Mouse (Mus musculus) midbrain, embryonic 15.5 days (tissue): ENCODE measurements around the gene Zfp677. TPM values are rescaled to one million over a fixed set of nuclear protein-coding genes. Genes with fewer than 3 reads are reported as not detected.
"Not testable (repeated sequence)": the region's sequence is repeated elsewhere in the genome, so short reads cannot be mapped to it uniquely, and the experiment has no call there.

Source experiments
- ATAC-seq: fragments of 200-750 bp; cut with Nextera tagmentation; replicated peaks from 2 replicates; pipeline ENCODE4 v1.8.0; 2017; ENCODE audit warnings: moderate TSS enrichment
- H3K27ac ChIP-seq: fragments of 300-500 bp; sonication (generic); 2 replicates; pipeline ENCODE4 v1.5.1; 2015; ENCODE audit warnings: mild to moderate bottlenecking, inconsistent platforms
- H3K27me3 ChIP-seq: fragments of 300-500 bp; sonication (generic); replicated peaks from 2 replicates; pipeline ENCODE4 v1.6.1; 2015; ENCODE audit warnings: inconsistent platforms
- H3K36me3 ChIP-seq: fragments of 300-500 bp; sonication (generic); replicated peaks from 2 replicates; pipeline ENCODE4 v1.6.1; 2015; ENCODE audit warnings: inconsistent platforms
- H3K4me1 ChIP-seq: fragments of 300-500 bp; sonication (generic); 2 replicates; pipeline ENCODE4 v1.6.1; 2015; ENCODE audit warnings: inconsistent platforms
- H3K4me2 ChIP-seq: fragments of 300-500 bp; sonication (generic); 2 replicates; pipeline ENCODE4 v1.6.1; 2015; ENCODE audit warnings: inconsistent platforms, mild to moderate bottlenecking, moderate library complexity
- H3K4me3 ChIP-seq: fragments of 300-500 bp; sonication (generic); 2 replicates; pipeline ENCODE4 v1.5.1; 2015; ENCODE audit warnings: mild to moderate bottlenecking, inconsistent platforms
- H3K9ac ChIP-seq: fragments of 300-500 bp; sonication (generic); 2 replicates; pipeline ENCODE4 v1.6.1; 2015; ENCODE audit warnings: mild to moderate bottlenecking, inconsistent platforms
- H3K9me3 ChIP-seq: fragments of 300-500 bp; sonication (generic); 2 replicates; pipeline ENCODE4 v1.6.1; 2016; ENCODE audit warnings: inconsistent platforms
- WGBS: fragments of 180-500 bp; shearing (Covaris S2); methylation state at CpG from one replicate; pipeline ENCODE4 v1.1.7; 2015; ENCODE audit warnings: mixed read lengths; 5-methylcytosine and 5-hydroxymethylcytosine counted together
- polyA plus RNA-seq: library from polyadenylated mRNA; unstranded; fragments of >200 nt; fragmentation: Nextera tagmentation; extraction: Ambion mirVana; gene quantifications from 2 replicates; pipeline ENCODE4 v1.2.1, GENCODE M21; 2015

Gene Zfp677
- 5.0 and 6.0 TPM in 2 replicates for polyA plus RNA-seq

DNA sequence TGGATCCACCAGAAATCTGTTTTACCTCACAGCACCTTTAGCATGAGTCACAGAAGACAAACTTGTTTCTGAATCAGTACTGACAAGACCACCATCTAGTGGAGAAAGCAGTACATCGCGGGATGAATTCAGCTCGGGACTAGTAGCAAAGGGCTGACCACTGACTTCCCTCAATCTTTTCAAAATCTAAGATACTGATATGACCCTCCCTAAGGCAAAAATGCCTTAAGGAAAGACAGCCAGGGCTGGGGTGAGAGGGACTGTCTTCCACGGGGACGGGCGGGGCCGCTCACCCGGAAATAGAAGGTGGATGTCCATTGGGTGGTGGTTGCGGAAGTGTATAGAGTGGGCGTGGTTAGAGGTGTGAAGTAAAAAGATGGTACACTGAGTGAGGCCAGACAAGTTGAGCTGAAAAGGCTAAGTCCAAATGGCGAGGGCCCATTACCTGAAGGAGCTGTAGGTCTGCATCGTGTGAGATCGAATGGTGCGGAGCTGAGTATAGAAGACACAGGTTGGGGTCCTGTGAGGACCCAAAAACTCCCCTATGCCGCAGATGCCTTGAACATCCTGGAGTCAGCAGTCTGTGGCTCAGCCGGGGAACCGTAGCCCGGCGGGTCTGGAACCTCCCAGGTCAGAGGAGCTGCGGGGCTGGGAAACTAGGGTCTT is at the start of gene Zfp677:
Zfp677 (plus strand) TSS at position 358 of the 666 bp plus-strand sequence.
- peak within 1 kb of the TSS; percentile 56 for H3K4me3 ChIP-seq
- H3K27ac ChIP-seq = peak within 1 kb of the TSS; percentile 69
- no peaks in the 10 kb centered on the region for H3K36me3 ChIP-seq
- H3K4me1 ChIP-seq = no peaks in the 10 kb centered on the region
- no peaks in the 10 kb centered on the region for H3K27me3 ChIP-seq
- 6% methylated on average over 20 of the region's 20 CpGs for WGBS
- ATAC-seq = peak; percentile 99
- H3K4me2 ChIP-seq = peak within 1 kb of the TSS; percentile 60
- H3K9ac ChIP-seq = peak within 1 kb of the TSS; percentile 59
- no peaks in the 10 kb centered on the region for H3K9me3 ChIP-seq

DNA sequence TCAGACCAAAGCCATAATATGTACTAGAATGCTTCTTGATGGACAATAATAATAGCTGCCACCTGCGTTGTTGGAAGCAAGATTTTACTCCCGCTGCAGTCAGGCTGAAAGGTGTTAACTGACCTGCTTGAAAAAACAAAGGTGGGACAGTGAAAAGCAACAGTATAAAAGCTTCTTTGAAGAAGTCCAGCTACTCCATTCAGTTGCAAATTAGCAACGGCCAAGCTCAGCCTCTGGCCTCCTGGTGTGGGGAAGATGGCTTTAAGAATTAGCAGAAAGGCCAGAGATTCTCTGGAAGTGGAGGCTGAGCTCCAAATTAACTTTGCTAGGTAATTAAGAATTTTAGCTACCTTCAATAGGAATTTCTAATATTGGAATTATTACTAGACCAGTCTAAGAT is 15.5 kb upstream of the Zfp677 start:
- H3K9ac ChIP-seq, H3K27ac ChIP-seq, H3K9me3 ChIP-seq, H3K4me2 ChIP-seq, H3K36me3 ChIP-seq, ATAC-seq, H3K27me3 ChIP-seq, H3K4me1 ChIP-seq, H3K4me3 ChIP-seq: not testable (repeated sequence)
- WGBS = 8% methylated on average over 3 of the region's 3 CpGs

DNA sequence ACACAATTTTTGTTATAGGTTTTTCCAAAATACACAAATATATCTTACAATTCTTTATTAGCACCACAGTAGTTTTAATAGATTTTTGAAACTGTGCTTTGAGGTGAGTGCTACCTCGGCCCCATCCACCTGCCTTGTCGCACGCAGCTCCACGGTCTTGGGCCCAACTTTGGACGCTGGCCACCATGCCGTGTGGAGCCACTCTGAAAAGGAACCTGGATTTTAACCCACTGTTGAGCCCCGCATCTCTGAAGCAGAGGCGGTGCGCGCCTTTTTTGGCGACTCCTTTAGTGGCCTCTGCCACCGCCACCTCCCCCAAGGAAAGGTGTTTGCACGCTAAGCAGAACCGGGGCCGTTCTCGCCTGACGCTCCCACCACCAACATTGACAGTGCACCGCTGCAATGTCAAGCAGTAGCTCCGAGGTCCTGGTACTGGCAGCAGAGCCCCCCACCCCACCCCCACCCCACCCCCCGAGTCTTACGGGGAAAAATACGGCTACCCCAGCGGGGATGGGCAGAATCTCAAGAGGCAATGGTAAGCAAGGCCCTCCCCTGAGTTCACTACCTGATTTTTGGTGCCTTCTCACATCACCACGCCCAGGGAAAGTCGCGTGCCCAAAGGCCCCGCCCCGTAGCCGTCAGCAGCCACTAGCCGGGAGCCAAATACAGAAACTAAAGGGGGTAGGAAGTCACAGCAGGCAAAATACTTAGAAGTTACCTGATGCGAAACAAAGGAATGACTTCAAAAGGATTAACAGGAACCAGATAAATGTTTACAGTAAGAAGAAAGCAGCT is 13.4 kb upstream of the Zfp677 start:
- H3K4me3 ChIP-seq = peak overlapping the region; percentile 37
- peak overlapping the region; percentile 32; the same call in 1 of the 2 replicates for H3K9ac ChIP-seq
- H3K4me1 ChIP-seq = 0 out of 2 replicates have a peak, but pooled peaks cover 2% of the 10 kb centered on the region
- H3K9me3 ChIP-seq = no peaks in the 10 kb centered on the region
- peak overlapping the region; percentile 64 for H3K4me2 ChIP-seq
- H3K36me3 ChIP-seq = no peaks in the 10 kb centered on the region
- WGBS = 10% methylated on average over 31 of the region's 31 CpGs
- H3K27me3 ChIP-seq = no peaks in the 10 kb centered on the region
- ATAC-seq = peak; percentile 70; the same call in 1 of the 2 replicates
- no peak overlapping the region for H3K27ac ChIP-seq

DNA sequence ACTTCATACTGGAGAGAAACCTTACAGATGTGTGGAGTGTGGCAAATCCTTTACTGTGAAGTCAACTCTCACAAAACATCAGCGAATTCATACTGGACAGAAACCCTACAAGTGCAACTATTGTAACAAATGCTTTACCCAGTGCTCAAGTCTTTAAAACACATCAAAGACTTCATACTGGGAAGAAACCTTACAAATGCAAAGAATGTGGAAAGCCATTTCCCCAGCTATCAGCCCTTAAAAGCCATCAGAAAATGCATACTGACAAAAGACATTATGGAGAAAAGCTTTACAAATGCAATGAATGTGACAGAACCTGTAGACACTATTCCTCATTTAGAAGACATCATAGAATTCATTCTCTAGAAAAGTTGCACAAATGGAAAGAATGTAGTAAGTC is 8.2 kb upstream of the Zfp677 start:
- no peaks in the 10 kb centered on the region for H3K9me3 ChIP-seq
- no peaks in the 10 kb centered on the region for H3K4me1 ChIP-seq
- no peak overlapping the region for H3K4me2 ChIP-seq
- ATAC-seq = no peak
- no peaks in the 10 kb centered on the region for H3K27me3 ChIP-seq
- WGBS = 49% methylated on average over 1 of the region's 1 CpGs
- H3K9ac ChIP-seq = no peak overlapping the region
- H3K36me3 ChIP-seq = no peaks in the 10 kb centered on the region
- H3K4me3 ChIP-seq = no peak overlapping the region
- H3K27ac ChIP-seq = no peak overlapping the region

DNA sequence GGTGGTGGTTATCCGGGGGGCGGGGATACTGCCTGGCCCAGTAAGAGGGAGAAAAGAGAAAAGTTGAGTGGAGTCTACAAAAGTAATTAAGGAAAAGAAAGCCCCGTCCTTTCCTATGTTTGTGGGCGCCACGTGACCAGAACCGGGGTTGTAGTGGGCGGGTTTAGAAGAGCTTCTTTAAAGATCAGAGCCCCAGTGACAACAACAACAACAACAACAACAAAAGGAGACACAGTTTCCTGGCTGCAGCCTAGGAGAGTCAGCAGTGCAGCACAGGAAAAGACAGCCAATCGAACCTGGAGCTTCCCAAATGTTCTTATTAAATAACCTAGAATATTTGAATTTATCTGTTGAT is 486 bp downstream of the Zfp677 start:
- no peaks in the 10 kb centered on the region for H3K9me3 ChIP-seq
- ATAC-seq = no peak; the same call in none of the 2 replicates
- no peaks in the 10 kb centered on the region for H3K27me3 ChIP-seq
- H3K4me2 ChIP-seq = peak overlapping the region; percentile 60
- H3K9ac ChIP-seq = peak overlapping the region; percentile 59
- H3K4me1 ChIP-seq = no peaks in the 10 kb centered on the region
- whole genome bisulfite sequencing = 21% methylated on average over 8 of the region's 8 CpGs
- peak overlapping the region; percentile 69; the same call in 1 of the 2 replicates for H3K27ac ChIP-seq
- peak overlapping the region; percentile 56 for H3K4me3 ChIP-seq
- no peaks in the 10 kb centered on the region for H3K36me3 ChIP-seq

DNA sequence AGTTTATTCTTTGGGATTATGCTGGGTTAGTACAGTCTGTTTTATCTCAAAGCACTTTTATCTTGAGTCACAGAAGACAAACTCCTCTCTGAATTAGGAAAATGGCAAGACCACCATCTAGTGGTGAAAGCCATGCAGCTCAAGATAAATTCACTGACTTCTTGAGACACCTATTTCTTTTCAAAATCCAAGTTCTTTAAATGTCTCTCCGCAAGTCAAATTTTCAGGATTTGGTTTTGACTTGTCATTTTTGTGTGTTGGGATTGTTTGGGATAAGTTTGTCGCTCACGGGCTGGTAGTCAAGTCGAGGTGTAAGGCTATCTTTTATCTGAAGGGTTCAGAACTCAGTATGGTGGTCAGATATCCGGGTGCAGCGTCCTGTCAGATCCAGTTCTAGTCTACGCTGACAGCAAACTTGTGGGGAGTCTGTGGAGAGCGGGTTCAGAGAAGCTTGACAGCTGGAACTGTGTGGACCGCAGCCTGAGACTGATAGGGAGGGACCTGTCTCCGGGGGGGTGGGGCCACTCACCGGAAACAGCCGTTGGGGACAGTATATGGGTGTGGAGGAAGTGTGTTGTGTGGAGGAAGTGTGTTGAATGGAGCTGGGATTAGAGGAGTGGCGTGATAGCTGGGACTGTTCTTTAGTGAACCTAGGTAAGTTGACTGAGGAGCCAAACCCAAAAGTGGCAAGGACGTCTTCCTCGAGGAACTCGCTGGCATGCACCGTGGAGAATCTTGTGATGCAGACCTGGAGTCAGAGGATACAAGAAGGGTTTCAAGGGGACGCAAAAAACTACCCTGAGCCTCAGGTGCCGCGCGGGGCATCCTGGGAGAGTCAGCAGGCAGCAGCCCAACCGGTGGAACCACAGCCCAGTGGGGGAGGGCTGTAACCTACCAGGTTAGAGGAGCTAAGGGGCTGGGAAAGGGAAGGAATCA is 39.4 kb downstream of the Zfp677 start, which contains the start of gene Zfp54:
Zfp54 (plus strand) TSS at position 564 of the 936 bp plus-strand sequence.
- H3K4me3 ChIP-seq = peak within 1 kb of the TSS; percentile 47
- no peaks in the 10 kb centered on the region for H3K9me3 ChIP-seq
- peak within 1 kb of the TSS; percentile 82 for H3K4me2 ChIP-seq
- H3K9ac ChIP-seq = peak within 1 kb of the TSS; percentile 39
- H3K4me1 ChIP-seq = peaks cover 7% of the 10 kb centered on the region; the same call in 1 of the 2 replicates
- H3K36me3 ChIP-seq = no peaks in the 10 kb centered on the region
- WGBS = 1% methylated on average over 22 of the region's 22 CpGs
- ATAC-seq = peak; percentile 99
- peak within 1 kb of the TSS; percentile 65 for H3K27ac ChIP-seq
- no peaks in the 10 kb centered on the region for H3K27me3 ChIP-seq

DNA sequence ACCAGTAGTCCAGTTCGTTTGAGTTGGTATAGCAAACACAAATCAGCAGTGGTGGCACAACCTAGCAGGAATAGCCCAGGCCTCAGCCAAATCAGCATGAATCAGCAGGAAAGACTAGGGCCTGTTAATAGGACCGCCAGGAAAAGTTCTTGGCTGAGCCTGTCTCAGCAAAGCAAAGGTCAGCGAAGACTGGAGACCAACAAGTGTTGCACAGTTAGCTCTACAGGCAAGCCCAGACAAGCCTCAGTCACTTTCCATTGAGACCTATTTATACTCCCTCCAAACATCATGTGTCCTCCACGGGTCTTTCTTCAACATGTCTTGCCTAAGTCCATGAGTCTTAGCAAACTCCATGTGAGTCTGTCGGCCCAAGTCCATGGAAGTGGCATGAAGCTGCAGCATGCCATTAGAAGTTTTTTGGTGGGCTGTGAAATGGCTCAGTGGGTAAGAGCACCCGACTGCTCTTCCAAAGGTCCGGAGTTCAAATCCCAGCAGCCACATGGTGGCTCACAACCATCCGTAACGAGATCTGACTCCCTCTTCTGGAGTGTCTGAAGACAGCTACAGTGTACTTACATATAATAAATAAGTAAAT is 55.4 kb downstream of the Zfp677 start:
- not testable (repeated sequence) for H3K4me1 ChIP-seq, H3K9me3 ChIP-seq, H3K4me3 ChIP-seq, H3K27ac ChIP-seq, H3K4me2 ChIP-seq, ATAC-seq, H3K36me3 ChIP-seq, H3K9ac ChIP-seq, H3K27me3 ChIP-seq
- 83% methylated on average over 9 of the region's 9 CpGs for WGBS

Other genes with a start within 250 kb of the Zfp677 start
- gene Vmn1r234, start 157.7 kb upstream of the Zfp677 start, polyA plus RNA-seq = not detected in 2 replicates
- gene Vmn1r235, start 127.3 kb upstream of the Zfp677 start, polyA plus RNA-seq = not detected in 2 replicates
- not detected in 2 replicates for gene Vmn1r236, start 100.8 kb upstream of the Zfp677 start, polyA plus RNA-seq
- gene Vmn1r237, start 71.9 kb upstream of the Zfp677 start, polyA plus RNA-seq = not detected in 2 replicates
- 6.0 and 6.1 TPM in 2 replicates for gene Zfp54, start 39.5 kb downstream of the Zfp677 start, polyA plus RNA-seq
- gene Zfp51, start 66.6 kb downstream of the Zfp677 start, polyA plus RNA-seq = 14.0 and 14.1 TPM in 2 replicates
- gene Zfp53, start 105.2 kb downstream of the Zfp677 start, polyA plus RNA-seq = 10.5 and 11.1 TPM in 2 replicates
- 1.8 TPM in 2 replicates for gene Zfp52, start 151.8 kb downstream of the Zfp677 start, polyA plus RNA-seq
- gene Zfp948, start 183.3 kb downstream of the Zfp677 start, polyA plus RNA-seq = 18.3 and 20.5 TPM in 2 replicates